Mouse (Mus musculus): ENCODE measurements around the gene Dcaf10. TPM values are rescaled to one million over a fixed set of nuclear protein-coding genes. Genes with fewer than 3 reads are reported as not detected.
"Not testable (repeated sequence)": the region's sequence is repeated elsewhere in the genome, so short reads cannot be mapped to it uniquely, and the experiment has no call there.

Gene Dcaf10
- total RNA-seq, 2 experiments from 2014 or later = 21.4 to 21.5 TPM

DNA sequence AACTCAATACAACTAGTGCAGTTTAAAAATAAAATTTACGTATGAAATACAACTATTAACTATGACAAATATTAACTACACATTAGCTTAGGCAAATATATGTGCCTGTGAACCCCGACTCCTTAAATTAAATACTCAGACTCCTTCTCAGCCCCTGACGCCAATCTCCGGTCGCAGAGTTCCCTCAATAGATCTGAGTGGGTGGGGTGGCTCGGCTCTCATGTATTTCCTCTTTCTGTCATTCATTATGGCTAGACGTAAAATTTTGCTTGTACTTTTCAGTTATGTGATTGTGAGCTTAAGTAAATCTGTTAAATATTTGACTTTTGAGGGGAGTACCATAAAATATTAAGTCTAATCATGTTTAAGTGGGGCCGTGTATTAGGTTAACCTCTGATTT, 51.1 kb downstream of the Dcaf10 start:
- DNase-seq (ENCODE audit: low spot score in 2 of 2) = no peak

DNA sequence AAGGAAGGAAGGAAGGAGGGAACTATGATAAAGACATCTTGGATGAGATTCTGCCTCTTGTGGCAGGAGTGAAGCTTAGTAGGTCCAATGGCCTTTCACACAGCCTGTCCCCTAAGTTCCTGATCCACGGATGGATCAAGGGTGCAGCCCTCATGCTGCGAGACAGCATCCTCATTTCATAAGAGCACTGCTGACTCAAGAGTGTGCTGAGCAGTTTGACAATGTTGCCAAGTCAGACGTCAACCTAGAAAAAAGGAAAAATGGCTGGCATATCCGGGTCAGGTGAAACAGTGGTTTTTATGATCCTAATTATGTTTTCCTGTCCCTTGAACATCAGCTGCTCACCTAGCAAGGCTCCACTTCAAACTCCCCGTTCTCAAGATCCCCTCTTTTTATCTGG, 51.8 kb downstream of the Dcaf10 start:
- no peak for DNase-seq (ENCODE audit: low spot score in 2 of 2)

DNA sequence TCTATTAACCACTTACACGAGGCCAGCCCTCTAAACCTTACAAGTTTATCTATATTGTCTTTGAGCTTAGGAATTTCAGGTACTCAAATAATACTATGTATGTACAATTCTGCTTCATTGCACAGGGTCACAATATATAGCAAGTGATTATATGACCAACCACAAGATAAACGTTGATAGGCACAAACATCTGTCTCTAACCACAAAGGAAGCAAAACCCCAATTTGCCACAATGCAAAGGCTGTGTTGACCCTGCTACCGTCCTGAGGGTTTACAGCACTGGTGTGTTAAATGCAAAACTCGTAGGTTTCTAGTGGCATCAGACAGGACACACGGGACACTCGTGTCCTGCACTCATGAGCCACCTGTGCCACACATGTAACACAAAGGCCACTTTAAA, 54.3 kb downstream of the Dcaf10 start:
- DNase-seq (ENCODE audit: low spot score in 2 of 2) = not testable (repeated sequence)

DNA sequence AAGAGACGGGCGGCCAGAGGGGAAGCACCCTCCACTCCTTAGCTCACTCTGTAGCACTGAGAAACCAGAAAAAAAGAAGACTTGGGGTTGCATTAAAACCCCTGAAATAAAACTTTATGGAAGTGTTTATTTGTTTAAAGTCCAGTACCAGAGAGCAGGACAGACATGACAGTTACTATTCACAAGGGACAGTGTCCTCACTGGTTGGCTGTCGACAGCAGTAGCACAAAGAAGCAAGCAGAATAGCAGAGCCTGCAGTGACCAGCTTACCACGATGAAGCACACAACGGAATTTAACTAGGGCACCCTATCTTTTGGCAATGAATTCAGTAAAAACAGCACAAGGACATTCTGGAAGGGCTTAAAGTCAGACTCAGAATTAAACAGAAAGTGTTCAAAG, 56.4 kb downstream of the Dcaf10 start:
- not testable (repeated sequence) for DNase-seq (ENCODE audit: low spot score in 2 of 2)

DNA sequence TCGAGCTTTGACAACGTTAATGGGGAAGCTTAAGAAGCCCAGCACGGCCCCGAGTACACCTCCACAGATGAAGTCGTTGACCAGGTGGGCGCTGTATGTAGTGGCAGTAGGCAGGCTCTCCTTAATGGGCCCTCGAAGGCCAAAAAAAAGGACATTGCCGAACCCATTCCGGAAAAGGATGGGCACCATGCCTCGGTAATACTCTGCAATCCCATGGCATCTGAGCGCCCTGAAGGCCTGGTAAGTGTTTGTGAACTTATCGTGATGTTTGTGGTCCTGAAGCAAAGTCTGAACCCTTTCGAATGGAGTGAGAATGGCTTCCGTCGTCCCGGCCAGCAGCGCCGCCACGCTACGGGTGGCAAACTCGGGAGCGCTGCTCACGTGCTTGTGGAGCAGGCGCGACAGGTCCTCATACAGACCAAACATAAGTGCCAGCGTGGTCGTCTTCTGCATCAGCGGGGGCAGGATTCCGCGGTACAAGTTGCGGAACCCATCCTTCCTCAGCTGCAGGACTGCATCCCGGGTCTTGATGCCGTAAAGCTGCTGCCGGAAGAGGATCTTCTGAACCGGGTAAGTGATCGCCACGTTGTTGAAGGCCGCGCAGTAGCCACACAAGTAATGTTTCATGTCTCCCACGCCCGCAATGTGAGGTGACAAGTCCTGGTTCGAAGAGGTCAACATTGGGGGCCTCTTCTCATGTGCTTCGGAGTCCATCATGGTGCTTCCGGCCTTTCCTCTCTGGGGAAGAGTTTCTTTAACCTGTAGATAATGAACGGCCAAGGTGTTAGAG, 57.7 kb downstream of the Dcaf10 start:
- DNase-seq (ENCODE audit: low spot score in 2 of 2) = no peak

DNA sequence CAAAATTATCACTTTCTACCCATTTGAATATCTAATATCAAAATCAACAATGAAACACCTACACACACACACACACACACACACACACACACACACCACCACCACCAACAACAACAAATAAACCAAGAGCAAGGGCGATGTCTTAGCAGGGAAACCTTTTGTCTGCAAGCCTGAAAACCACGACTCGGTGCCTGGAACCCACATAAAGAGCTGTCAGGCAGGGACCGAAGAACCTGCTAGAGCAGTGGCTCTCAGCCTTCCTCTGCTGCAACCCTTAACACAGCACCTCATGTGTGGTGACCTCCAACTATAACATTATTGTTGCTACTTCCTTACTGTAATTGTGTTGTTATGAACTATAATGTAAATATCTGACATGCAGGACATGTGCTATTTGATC, 60.4 kb downstream of the Dcaf10 start:
- no peak for DNase-seq (ENCODE audit: low spot score in 2 of 2)

DNA sequence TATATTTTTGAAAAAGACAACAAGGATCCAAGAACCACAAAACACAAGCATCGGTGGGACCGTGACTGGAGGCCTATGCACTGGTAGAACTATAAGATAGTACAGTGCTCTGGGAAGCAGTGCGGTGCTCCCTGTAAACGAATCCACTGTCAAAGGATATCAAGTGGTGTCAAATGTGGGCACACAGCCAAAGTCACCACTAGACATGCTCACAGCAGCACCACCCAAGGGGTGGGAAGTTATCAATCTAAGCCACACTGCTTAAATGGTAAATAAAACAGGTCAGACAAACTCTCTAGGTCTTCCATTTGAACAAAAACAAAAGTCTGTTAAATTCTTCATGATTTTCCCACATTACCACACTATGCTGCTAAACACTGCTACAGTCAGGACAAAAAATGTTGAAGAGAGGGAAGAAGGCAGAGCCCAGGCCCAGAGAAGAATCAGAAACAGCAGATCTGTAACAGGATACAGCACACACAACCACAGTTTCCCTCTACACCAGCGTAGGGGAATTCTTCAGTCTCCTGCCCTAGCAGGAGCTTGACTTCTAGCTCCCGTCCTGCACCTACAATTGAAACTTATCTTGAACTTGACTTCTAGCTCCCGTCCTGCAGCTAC, 61.1 kb downstream of the Dcaf10 start:
- no peak for DNase-seq (ENCODE audit: low spot score in 2 of 2)

DNA sequence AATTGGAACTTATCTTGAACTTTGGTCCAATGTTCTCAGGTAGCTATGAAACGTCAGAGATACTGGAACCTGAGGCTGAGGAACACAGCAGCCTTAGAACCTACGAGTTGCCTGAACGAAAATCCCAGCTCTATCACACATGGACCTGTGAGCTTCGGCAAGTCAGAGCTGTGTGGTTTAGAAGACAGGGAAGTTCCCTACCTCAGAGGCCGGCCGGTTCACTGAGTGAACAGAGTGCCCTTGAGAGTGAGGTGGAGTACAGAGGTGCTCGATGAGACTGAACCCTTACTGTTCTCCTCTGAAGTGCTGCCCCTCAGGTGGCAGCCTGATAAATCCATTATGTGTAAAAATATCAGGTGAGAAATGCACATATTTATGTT, 61.6 kb downstream of the Dcaf10 start:
- no peak for DNase-seq (ENCODE audit: low spot score in 2 of 2)

DNA sequence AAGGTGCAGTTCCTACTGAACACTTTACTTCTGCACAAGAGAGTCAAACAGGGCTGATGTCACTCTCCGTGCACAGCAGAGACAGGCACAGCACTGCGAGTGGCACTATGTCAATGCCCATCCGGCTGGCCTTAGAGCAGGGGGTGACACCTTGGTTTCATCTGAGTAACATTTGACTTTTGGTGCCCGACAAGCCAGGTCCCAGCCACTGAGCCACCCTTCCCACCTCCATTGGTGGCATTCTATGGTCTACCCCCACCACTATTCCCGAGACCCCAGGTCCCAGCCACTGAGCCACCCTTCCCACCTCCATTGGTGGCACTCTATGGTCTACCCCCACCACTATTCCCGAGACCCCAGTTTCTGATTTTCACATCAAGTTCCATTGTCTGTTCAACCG, 62.2 kb downstream of the Dcaf10 start:
- DNase-seq (ENCODE audit: low spot score in 2 of 2) = no peak

DNA sequence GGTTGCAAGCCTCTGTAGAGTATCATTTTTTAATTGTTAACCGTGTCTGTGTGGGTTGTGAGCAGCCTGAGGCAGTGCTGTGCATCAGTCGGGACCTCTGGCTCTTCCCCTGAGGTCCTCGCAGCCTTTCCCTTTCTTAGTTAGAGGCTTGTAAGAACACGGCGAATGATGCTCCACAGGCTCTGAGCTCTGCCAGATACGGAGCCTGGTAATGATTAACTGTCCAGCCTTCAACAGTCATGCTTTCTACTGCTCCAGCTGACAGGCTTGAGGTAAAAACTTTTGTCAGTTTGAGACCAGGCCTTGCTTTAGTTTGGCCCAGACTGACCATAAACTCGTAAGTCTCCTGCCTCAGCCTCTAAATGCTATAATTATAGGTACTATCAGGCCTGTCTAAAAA, 63.4 kb downstream of the Dcaf10 start:
- no peak for DNase-seq (ENCODE audit: low spot score in 2 of 2)

DNA sequence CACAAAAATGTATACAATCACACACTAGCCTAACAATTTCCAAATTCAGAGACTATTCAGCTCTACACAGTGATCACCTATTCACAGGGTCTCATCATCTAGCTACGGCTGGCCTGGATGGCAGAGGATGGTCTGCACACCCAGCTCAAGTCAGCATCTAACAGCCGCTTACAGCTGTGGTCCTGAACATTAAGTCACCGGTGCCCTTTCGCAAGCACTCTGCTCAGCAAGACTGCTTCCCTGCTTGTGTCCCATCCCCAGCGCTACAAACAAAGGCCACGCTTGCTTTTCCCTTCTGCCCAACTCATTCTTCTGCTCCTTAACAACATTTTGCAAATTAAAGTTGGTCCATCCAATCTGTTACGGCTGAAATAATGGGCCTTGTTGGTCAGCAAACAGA, 64.5 kb downstream of the Dcaf10 start:
- no peak for DNase-seq (ENCODE audit: low spot score in 2 of 2)

DNA sequence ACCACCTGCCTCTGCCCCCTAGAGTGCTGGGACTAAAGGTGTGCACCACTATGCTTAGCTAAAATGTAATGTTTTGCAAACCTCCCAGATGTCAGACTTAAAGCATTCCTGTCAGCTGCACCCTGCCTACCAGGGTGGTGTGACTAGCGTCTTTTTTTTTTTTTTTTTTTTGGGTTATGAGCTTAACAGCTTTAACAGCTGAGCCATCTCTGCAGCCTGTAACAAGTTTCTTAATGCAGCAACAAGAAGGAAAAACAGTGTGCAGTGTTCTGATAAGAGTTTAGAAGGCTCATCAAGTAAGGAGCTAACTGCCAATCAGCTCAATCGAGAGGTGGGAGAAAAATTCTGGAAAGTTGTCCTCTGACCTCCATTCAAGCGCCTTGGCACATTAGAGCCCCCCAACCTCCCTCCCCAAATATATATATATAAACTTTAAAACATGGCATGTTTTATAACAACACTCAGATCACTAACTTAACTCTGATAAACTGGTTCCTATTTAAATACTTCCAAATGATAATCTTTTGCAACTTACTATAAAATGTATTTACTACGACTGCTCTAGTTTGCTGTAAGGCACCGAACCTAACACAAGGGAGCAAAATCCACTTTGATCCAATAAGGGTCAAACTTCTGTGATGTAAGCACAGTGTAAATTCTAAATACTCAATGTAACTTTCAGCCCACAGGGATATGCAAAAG, 65.3 kb downstream of the Dcaf10 start:
- no peak for DNase-seq (ENCODE audit: low spot score in 2 of 2)

DNA sequence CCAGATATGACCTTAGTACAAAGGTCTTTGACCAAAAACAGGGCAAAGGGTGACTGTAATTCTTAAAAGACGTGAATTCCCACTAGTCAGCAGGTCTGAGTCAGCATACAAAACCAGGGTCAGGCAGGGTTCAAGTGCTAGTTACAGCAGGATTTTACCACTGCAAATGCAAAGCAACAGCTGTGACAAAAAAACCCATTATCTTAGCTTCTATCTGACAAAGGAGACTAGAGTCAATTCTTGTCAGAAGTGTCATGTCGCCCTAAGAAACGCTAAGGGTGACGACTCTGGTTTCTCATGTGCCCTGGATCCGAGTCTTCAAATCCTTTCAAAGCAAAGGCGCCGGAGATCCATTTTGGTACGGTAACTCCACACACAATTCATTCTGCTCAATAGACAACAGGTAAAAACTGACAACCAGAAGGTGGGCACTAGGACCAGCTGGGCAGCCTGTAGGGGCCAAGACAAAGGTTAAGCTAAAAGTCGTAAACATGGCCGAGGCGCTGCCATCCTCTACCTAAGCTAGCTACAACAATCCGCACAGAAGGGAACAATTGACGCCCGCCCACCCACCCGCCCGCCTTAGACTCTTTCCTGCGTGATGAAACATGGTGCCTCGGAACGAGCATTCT, 65.9 kb downstream of the Dcaf10 start:
- DNase-seq (ENCODE audit: low spot score in 2 of 2) = no peak

DNA sequence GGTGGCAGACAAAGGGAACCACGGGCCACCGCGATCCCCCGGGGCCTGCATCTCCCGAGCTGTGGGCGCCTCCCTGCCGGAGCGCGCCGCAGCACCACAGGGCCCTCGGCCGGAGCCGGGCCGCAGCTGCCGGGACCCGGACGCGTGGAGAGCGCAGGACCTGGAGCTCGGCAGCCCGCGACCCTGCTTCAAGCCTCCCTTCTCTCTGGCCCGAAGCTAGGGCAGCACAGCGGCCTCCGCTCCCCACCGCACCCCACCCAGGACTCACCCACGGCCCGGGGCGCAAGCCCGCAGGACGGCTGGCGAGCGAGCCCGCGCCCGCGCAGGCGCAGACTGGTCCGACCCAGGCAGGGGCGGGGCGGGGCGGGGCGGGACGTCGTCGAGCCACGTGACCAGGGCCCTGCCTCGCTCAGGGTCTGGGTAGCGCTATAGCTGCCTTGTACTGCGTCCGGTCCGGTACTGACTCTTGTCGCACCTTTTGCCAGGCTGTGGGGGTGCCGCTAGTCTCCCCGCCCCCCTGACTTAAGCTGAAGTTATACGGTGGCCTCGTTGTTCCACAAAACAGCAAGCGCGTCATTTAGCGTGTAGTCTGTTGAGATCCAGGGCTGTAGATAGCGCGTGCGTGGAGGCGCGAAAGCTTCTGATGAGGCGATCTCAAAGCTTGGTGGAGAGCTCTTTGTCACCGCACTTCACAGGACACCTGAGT, 66.7 kb downstream of the Dcaf10 start, which contains the start of gene Slc25a51:
Gene Slc25a51, minus strand, starts transcription at position 340 of the 706 bp plus-strand sequence.
- DNase-seq (ENCODE audit: low spot score in 2 of 2) = peak; percentile 82 to 87

DNA sequence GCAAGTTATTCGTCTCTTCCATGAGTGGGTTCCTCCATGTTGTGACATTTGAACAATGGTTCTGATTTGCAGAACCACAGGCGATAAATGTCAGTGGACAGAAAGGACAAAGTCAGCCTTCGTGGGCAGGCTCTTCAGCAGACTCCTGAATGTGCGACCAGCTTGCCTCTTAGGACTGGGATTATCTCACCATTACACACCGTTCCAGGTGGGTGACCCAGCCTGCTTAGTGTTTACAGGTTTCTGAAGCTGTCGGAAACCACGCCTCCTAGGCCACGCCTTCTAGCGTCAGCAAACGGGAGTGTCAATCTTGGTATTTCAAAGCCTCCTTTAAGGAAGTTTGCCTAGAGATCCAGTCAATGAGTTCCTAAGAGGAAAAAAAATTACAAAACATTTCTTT, 67.4 kb downstream of the Dcaf10 start:
- DNase-seq (ENCODE audit: low spot score in 2 of 2) = peak; percentile 36 to 42

DNA sequence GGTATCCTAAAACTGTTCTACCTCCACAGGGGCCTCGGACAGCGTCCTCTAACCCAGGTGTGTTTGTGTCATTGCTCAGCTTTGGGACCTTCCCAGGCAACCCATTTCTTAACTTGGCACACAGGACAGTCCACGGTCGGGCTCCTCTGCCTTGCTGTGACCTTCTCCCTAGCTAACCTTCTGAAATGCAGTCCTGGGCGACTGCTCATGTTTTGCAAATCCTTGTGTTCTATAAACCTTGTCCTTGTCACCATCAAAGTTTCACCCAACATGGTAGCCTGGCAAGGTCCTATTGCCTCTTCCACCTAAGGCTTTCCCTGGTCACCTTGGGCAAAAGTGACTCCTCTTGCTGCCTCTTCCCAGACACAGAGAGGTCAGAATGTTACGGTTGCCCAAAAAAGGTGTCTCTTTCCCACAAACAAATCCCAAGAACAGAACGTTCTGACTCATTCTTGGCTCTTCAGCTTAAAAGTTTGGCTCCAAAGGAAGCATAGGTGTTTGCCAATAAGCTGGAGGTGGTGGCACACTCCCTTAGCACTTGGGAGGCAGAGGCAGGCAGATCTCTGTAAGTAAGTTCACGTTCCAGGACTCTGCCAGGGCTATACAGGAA, 69.4 kb downstream of the Dcaf10 start:
- no peak for DNase-seq (ENCODE audit: low spot score in 2 of 2)

DNA sequence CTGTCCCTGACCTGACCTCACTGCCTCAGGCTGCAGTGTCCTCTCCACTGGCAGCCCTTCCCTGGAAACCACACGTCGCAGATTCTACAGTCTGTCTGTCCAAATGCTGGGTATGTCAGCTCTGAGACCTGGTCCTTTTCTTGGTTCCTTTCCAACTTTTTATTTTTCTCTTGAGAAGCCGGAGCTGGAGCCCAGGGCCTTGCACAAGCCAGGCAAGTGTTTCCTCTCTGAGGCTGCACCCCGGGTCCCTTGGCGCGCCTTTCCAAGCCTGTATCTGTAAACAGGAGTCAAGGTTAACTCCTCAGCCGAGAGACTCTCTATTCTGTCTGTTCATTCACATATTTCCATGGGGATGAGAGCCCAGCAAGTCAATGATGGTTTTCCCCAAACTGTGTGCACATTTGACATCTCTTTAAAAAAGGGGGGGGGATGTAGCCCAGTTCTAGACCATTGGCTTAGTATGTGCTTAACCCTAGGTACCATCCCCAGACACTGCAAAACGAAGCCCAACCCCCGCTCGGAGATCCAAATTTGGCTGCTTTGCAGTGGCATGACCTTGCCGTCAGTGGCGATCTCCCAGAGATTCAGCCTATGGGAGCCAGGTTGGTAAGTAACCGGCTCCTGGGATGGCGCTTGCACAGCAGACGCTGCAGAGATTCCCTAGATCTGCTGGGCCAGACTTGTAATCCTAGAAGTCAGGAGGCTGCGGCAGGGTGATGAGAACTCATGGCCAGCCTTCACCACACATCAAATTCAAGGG, 70.7 kb downstream of the Dcaf10 start:
- DNase-seq (ENCODE audit: low spot score in 2 of 2) = no peak

DNA sequence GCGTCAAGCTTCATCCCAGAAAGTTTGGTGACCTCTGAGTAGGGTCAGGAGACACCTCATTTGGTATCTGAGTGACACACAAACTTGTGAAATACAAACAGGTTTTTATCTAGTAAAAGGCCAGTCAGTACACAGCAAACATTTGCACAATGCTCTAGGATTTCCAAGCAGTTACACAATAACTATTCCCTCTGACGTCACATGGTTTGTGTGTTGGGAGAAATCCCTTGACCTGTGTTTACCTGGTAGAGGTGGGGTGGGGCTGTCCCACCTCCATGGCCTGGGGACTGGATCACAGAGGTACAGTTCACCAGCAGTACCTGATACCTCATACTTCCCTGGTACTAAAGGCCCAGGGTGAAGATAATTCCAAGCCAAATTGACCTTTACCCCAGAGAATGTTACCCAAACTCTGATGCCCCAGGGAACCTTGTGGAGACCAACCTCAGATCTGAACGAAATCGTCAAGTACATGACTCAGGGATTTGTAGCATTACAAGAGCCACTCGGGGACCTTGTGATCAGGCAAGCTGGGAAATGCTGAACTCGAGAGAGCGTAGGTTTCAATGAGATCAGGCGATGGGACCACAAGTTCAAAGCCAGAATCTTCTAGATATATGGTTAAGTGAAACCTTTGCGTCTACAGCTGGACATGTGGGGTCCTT, 71.9 kb downstream of the Dcaf10 start:
- DNase-seq (ENCODE audit: low spot score in 2 of 2) = no peak

DNA sequence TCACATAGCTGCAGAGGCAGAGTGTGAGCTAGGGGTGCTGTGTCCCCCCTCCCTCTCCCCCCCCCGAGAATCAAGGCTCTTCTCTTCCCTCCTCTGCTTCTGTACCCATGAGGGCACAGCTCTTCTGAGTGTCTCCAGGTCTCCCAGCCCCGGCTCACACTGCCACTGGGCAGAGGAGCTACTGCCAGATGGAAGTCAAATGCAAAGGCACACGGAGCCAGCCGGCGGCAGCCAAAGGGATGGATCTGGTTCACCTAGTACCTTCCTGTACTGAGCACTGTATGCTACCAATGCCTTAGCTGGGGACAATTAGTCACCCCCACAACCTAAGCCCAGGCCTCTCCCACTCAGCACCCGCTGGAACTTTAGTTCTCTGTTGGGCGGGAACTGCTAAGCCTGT, 74.4 kb downstream of the Dcaf10 start:
- DNase-seq (ENCODE audit: low spot score in 2 of 2) = no peak
